Mouse (Mus musculus): ENCODE data around the gene Heyl. TPM values are rescaled to one million over a fixed set of nuclear protein-coding genes. Genes with fewer than 3 reads are reported as not detected.
A peak's percentile ranks its signal among the peaks of the same experiment; 100 is the strongest.
"Not testable (repeated sequence)": the region's sequence is repeated elsewhere in the genome, so short reads cannot be mapped to it uniquely, and the experiment has no call there.

The Heyl gene
- polyA plus RNA-seq, 1 experiment from 2014 or later, result 2.4 TPM

DNA sequence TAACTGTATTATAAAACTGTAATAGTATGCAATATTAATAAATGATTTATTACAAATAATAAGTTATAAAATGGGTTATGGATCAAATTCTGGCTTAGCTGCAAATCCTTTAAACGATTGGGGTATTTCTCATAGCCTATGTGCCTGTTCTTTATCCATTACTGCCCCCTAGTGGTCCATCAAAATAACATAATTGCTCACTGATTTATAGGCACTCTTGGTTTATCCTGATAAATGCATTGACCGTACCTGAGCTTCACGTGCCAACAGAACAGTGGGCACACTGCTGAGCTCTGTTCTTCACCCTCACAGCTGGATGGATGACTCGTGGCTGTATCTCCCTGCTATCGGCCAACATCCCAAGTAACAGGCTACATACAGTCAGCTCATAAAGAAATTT, 21.3 kb downstream of the Heyl start:
- ATAC-seq (ENCODE audit: insufficient number of reproducible peaks, low FRiP score, low TSS enrichment, low read depth) (peak; percentile 60; the same call in 1 of the 2 replicates), DNase-seq (ENCODE audit: low spot score) (no peak)
- H3K36me3 ChIP-seq (ENCODE audit: control insufficient read depth, insufficient read depth, low read length), result no peaks in the 10 kb centered on the region
- no peaks in the 10 kb centered on the region for H3K27me3 ChIP-seq (ENCODE audit: control insufficient read depth, insufficient read depth, low read length)
- H3K4me1 ChIP-seq (ENCODE audit: control insufficient read depth, insufficient read depth, low read length), result no peaks in the 10 kb centered on the region
- H3K9ac ChIP-seq (ENCODE audit: low read length), result no peak overlapping the region
- no peak overlapping the region for H3K4me3 ChIP-seq (ENCODE audit: low read depth, low read length)
- H3K9me3 ChIP-seq (ENCODE audit: control insufficient read depth, low read length), result no peaks in the 10 kb centered on the region
- no peak overlapping the region for H3K27ac ChIP-seq (replicated peaks; ENCODE audit: low read depth, low read length)
- no peak overlapping the region for H3K4me2 ChIP-seq (ENCODE audit: low read depth, severe bottlenecking)
- 18% methylated on average over 5 of the region's 5 CpGs for WGBS

GRCm38 (mm10) chr4:123260071-123260746, 26.9 kb downstream of the Heyl start:
- Histone ChIP-seq H3K27me3 (ENCODE audit: control insufficient read depth, insufficient read depth, low read length) (no peaks in the 10 kb centered on the region), H3K4me1 (ENCODE audit: control insufficient read depth, insufficient read depth, low read length) (peaks cover 4% of the 10 kb centered on the region), H3K4me3 (ENCODE audit: low read depth, low read length) (no peak overlapping the region), H3K4me2 (ENCODE audit: low read depth, severe bottlenecking) (no peak overlapping the region), H3K27ac (replicated peaks; ENCODE audit: low read depth, low read length) (no peak overlapping the region), H3K36me3 (ENCODE audit: control insufficient read depth, insufficient read depth, low read length) (no peaks in the 10 kb centered on the region), H3K9me3 (ENCODE audit: control insufficient read depth, low read length) (no peaks in the 10 kb centered on the region), H3K9ac (ENCODE audit: low read length) (no peak overlapping the region)
- WGBS, result 34% methylated on average over 8 of the region's 8 CpGs
- peak; percentile 65 for DNase-seq (ENCODE audit: low spot score)
- peak; percentile 73 for ATAC-seq (ENCODE audit: insufficient number of reproducible peaks, low FRiP score, low TSS enrichment, low read depth)

DNA sequence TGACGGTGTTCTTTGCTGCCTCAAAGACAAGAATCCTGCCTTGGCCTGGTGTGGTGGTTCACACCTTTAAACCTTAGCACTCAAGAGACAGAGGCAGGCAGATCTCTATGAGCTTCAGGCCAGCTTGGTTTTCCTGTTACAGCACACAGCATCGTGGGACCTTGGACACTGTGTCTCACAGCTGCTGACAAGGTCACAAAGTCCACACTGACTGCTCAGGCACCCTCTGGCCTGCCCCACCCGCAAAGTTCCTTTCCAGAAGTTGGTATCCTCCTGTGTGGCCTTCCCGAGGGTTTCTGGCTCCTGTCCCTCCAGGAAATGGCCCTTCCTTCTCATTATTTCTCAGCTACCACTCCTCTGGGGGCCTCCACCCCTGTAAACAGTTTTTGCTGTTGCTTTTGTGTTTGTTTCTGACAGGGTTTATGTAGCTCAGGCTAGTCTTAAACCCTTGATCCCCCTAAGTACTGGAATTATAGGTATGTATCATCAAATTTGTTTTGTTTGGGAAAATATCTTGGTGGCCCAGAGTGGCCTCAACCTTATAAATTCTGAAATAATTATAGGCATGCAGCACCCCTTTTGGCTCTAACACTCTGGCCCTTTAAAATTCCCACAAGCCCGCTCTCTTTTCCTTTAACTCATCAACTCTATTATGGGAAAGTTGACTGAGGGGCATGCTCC, 28.5 kb downstream of the Heyl start, which contains the start of gene Pabpc4:
Gene Pabpc4 (plus strand): TSS at position 631 of the 681 bp plus-strand sequence.
- no peak within 1 kb of the TSS for H3K4me3 ChIP-seq (ENCODE audit: low read depth, low read length)
- H3K4me2 ChIP-seq (ENCODE audit: low read depth, severe bottlenecking), result no peak within 1 kb of the TSS
- no peaks in the 10 kb centered on the region for H3K9me3 ChIP-seq (ENCODE audit: control insufficient read depth, low read length)
- no peaks in the 10 kb centered on the region for H3K36me3 ChIP-seq (ENCODE audit: control insufficient read depth, insufficient read depth, low read length)
- DNase-seq (ENCODE audit: low spot score) (no peak), ATAC-seq (ENCODE audit: insufficient number of reproducible peaks, low FRiP score, low TSS enrichment, low read depth) (no peak)
- WGBS, result 67% methylated on average over 5 of the region's 5 CpGs
- peaks cover 4% of the 10 kb centered on the region for H3K4me1 ChIP-seq (ENCODE audit: control insufficient read depth, insufficient read depth, low read length)
- no peak within 1 kb of the TSS for H3K27ac ChIP-seq (replicated peaks; ENCODE audit: low read depth, low read length)
- H3K27me3 ChIP-seq (ENCODE audit: control insufficient read depth, insufficient read depth, low read length), result no peaks in the 10 kb centered on the region
- H3K9ac ChIP-seq (ENCODE audit: low read length), result no peak within 1 kb of the TSS

DNA sequence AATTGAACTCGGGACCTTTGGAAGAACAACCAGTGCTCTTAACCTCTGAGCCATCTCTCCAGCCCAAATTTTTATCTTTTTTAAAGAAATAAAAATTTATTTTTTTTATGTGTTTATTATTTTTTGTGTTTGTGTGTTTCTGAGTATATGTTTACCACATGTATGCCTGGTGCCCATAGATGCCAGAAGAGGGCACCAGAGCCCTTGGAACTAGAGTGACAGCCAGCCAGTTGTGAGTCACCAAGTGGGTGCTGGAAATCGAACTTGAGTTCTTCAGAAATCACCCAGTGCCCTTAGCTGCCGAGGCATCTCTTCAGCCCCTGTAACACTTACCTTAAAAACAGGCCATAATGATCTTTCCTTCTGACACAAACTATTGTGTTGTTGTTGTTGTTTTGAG, 37.7 kb downstream of the Heyl start:
- Histone ChIP-seq H3K27ac (replicated peaks; ENCODE audit: low read depth, low read length) (no peak overlapping the region), H3K27me3 (ENCODE audit: control insufficient read depth, insufficient read depth, low read length) (no peaks in the 10 kb centered on the region), H3K9me3 (ENCODE audit: control insufficient read depth, low read length) (no peaks in the 10 kb centered on the region), H3K9ac (ENCODE audit: low read length) (no peak overlapping the region), H3K4me2 (ENCODE audit: low read depth, severe bottlenecking) (no peak overlapping the region), H3K4me3 (ENCODE audit: low read depth, low read length) (no peak overlapping the region), H3K36me3 (ENCODE audit: control insufficient read depth, insufficient read depth, low read length) (no peaks in the 10 kb centered on the region), H3K4me1 (ENCODE audit: control insufficient read depth, insufficient read depth, low read length) (no peaks in the 10 kb centered on the region)
- DNase-seq (ENCODE audit: low spot score), result no peak
- WGBS, result 90% methylated on average over 3 of the region's 3 CpGs
- ATAC-seq (ENCODE audit: insufficient number of reproducible peaks, low FRiP score, low TSS enrichment, low read depth), result no peak

- WGBS, result 75% methylated on average over 3 of the region's 3 CpGs
- H3K4me2 ChIP-seq (ENCODE audit: low read depth, severe bottlenecking), result no peak overlapping the region
- no peak overlapping the region for H3K4me3 ChIP-seq (ENCODE audit: low read depth, low read length)
Observed at GRCm38 (mm10) chr4:123280117-123280516, 46.8 kb downstream of the Heyl start.

GRCm38 (mm10) chr4:123282500-123282899, 49.1 kb downstream of the Heyl start:
- under 1% methylated on average over 25 of the region's 25 CpGs for WGBS
- peak; percentile 93 for ATAC-seq (ENCODE audit: insufficient number of reproducible peaks, low FRiP score, low TSS enrichment, low read depth)
- no peaks in the 10 kb centered on the region for H3K27me3 ChIP-seq (ENCODE audit: control insufficient read depth, insufficient read depth, low read length)
- peak overlapping the region; percentile 41 for H3K4me3 ChIP-seq (ENCODE audit: low read depth, low read length)
- H3K9ac ChIP-seq (ENCODE audit: low read length), result peak overlapping the region; percentile 37; the same call in 1 of the 2 replicates
- no peak overlapping the region for H3K27ac ChIP-seq (replicated peaks; ENCODE audit: low read depth, low read length)
- DNase-seq (ENCODE audit: low spot score), result peak; percentile 95
- H3K9me3 ChIP-seq (ENCODE audit: control insufficient read depth, low read length), result no peaks in the 10 kb centered on the region
- H3K4me1 ChIP-seq (ENCODE audit: control insufficient read depth, insufficient read depth, low read length), result peaks cover 16% of the 10 kb centered on the region
- H3K36me3 ChIP-seq (ENCODE audit: control insufficient read depth, insufficient read depth, low read length), result no peaks in the 10 kb centered on the region
- peak overlapping the region; percentile 89 for H3K4me2 ChIP-seq (ENCODE audit: low read depth, severe bottlenecking)

More at GRCm38 (mm10) chr4:123280117-123280516, 46.8 kb downstream of the Heyl start:
- peaks cover 12% of the 10 kb centered on the region for H3K4me1 ChIP-seq (ENCODE audit: control insufficient read depth, insufficient read depth, low read length)
- H3K27me3 ChIP-seq (ENCODE audit: control insufficient read depth, insufficient read depth, low read length), result no peaks in the 10 kb centered on the region
- H3K27ac ChIP-seq (replicated peaks; ENCODE audit: low read depth, low read length), result no peak overlapping the region
- ATAC-seq (ENCODE audit: insufficient number of reproducible peaks, low FRiP score, low TSS enrichment, low read depth) (no peak), DNase-seq (ENCODE audit: low spot score) (no peak)
- H3K9me3 ChIP-seq (ENCODE audit: control insufficient read depth, low read length), result no peaks in the 10 kb centered on the region
- H3K36me3 ChIP-seq (ENCODE audit: control insufficient read depth, insufficient read depth, low read length), result no peaks in the 10 kb centered on the region
- no peak overlapping the region for H3K9ac ChIP-seq (ENCODE audit: low read length)

GRCm38 (mm10) chr4:123282915-123283674, 49.7 kb downstream of the Heyl start:
- Histone ChIP-seq H3K4me1 (ENCODE audit: control insufficient read depth, insufficient read depth, low read length) (peaks cover 16% of the 10 kb centered on the region), H3K4me3 (ENCODE audit: low read depth, low read length) (peak overlapping the region; percentile 41), H3K4me2 (ENCODE audit: low read depth, severe bottlenecking) (peak overlapping the region; percentile 89), H3K9ac (ENCODE audit: low read length) (peak overlapping the region; percentile 47)
- H3K27me3 ChIP-seq (ENCODE audit: control insufficient read depth, insufficient read depth, low read length); H3K36me3 ChIP-seq (ENCODE audit: control insufficient read depth, insufficient read depth, low read length); H3K9me3 ChIP-seq (ENCODE audit: control insufficient read depth, low read length); H3K27ac ChIP-seq (replicated peaks; ENCODE audit: low read depth, low read length): not testable (repeated sequence)
- WGBS, result under 1% methylated on average over 29 of the region's 55 CpGs
- peak; percentile 45; the same call in 1 of the 2 replicates for ATAC-seq (ENCODE audit: insufficient number of reproducible peaks, low FRiP score, low TSS enrichment, low read depth)
- DNase-seq (ENCODE audit: low spot score), result peak; percentile 43

GRCm38 (mm10) chr4:123283675-123284064, 50.3 kb downstream of the Heyl start:
- peak; percentile 42 for DNase-seq (ENCODE audit: low spot score)
- WGBS, result under 1% methylated on average over 11 of the region's 15 CpGs
- H3K4me1 ChIP-seq (ENCODE audit: control insufficient read depth, insufficient read depth, low read length), result peaks cover 16% of the 10 kb centered on the region
- H3K9me3 ChIP-seq (ENCODE audit: control insufficient read depth, low read length); H3K27ac ChIP-seq (replicated peaks; ENCODE audit: low read depth, low read length); H3K27me3 ChIP-seq (ENCODE audit: control insufficient read depth, insufficient read depth, low read length); ATAC-seq (ENCODE audit: insufficient number of reproducible peaks, low FRiP score, low TSS enrichment, low read depth); H3K36me3 ChIP-seq (ENCODE audit: control insufficient read depth, insufficient read depth, low read length): not testable (repeated sequence)
- H3K4me3 ChIP-seq (ENCODE audit: low read depth, low read length), result peak overlapping the region; percentile 41
- H3K4me2 ChIP-seq (ENCODE audit: low read depth, severe bottlenecking), result peak overlapping the region; percentile 89
- H3K9ac ChIP-seq (ENCODE audit: low read length), result peak overlapping the region; percentile 47
